Mouse (Mus musculus): ENCODE measurements around the gene Garem2. TPM values are rescaled to one million over a fixed set of nuclear protein-coding genes. Genes with fewer than 3 reads are reported as not detected.
A peak's percentile ranks its signal among the peaks of the same experiment; 100 is the strongest.

Garem2 gene
- polyA plus RNA-seq, 1 experiment, result not detected

GRCm38 (mm10) chr5:30148133-30148920 lies 43.4 kb downstream of the Garem2 start:
- TF ChIP-seq POLR2A (IDR thresholded peaks at IDR 0.05; ENCODE audit: borderline replicate concordance, control insufficient read depth, low read depth, low read length) (no peak), CTCF (IDR thresholded peaks at IDR 0.05; ENCODE audit: control insufficient read depth, insufficient read depth, low read length) (no peak)
- Histone ChIP-seq H3K4me1 (ENCODE audit: control insufficient read depth, insufficient read depth, low read length) (no peaks in the 10 kb centered on the region), H3K4me3 (replicated peaks; ENCODE audit: control insufficient read depth, low read depth, low read length) (no peak overlapping the region), H3K27ac (ENCODE audit: control insufficient read depth, insufficient read depth, low read depth, low read length, poor library complexity) (no peak overlapping the region)
- 72% methylated on average over 5 of the region's 5 CpGs for WGBS

GRCm38 (mm10) chr5:30152007-30152406 lies 47.0 kb downstream of the Garem2 start:
- Histone ChIP-seq H3K4me1 (ENCODE audit: control insufficient read depth, insufficient read depth, low read length) (no peaks in the 10 kb centered on the region), H3K4me3 (replicated peaks; ENCODE audit: control insufficient read depth, low read depth, low read length) (no peak overlapping the region), H3K27ac (ENCODE audit: control insufficient read depth, insufficient read depth, low read depth, low read length, poor library complexity) (no peak overlapping the region)
- 88% methylated on average over 4 of the region's 4 CpGs for WGBS
- TF ChIP-seq CTCF (IDR thresholded peaks at IDR 0.05; ENCODE audit: control insufficient read depth, insufficient read depth, low read length) (no peak), POLR2A (IDR thresholded peaks at IDR 0.05; ENCODE audit: borderline replicate concordance, control insufficient read depth, low read depth, low read length) (no peak)

DNA sequence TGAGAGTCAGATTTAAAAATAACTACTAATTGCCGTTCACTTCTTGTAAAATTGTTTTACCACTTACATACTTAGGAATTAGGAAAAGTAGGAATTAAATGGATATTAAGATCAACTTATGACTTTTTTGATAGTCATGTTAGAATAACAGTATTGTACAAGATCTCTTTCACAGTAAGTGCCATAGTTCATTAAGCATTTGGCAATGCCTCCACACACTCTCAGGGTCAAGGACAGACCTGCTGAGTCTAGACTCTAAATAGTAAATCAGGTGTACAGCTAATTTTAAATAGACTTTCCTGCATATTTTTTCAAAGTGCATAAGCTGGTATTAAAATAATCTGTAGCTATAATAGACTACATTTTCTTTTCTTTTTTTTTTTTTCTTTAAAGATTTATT lies 47.5 kb downstream of the Garem2 start:
- 83% methylated on average over 1 of the region's 1 CpGs for WGBS
- TF ChIP-seq POLR2A (IDR thresholded peaks at IDR 0.05; ENCODE audit: borderline replicate concordance, control insufficient read depth, low read depth, low read length), result no peak
- no peak for TF ChIP-seq CTCF (IDR thresholded peaks at IDR 0.05; ENCODE audit: control insufficient read depth, insufficient read depth, low read length)
- H3K4me1 ChIP-seq (ENCODE audit: control insufficient read depth, insufficient read depth, low read length), result no peaks in the 10 kb centered on the region
- no peak overlapping the region for H3K27ac ChIP-seq (ENCODE audit: control insufficient read depth, insufficient read depth, low read depth, low read length, poor library complexity)
- H3K4me3 ChIP-seq (replicated peaks; ENCODE audit: control insufficient read depth, low read depth, low read length), result no peak overlapping the region

GRCm38 (mm10) chr5:30153222-30153621 lies 48.3 kb downstream of the Garem2 start:
- WGBS, result 91% methylated on average over 2 of the region's 2 CpGs
- Histone ChIP-seq H3K4me1 (ENCODE audit: control insufficient read depth, insufficient read depth, low read length) (no peaks in the 10 kb centered on the region), H3K4me3 (replicated peaks; ENCODE audit: control insufficient read depth, low read depth, low read length) (no peak overlapping the region), H3K27ac (ENCODE audit: control insufficient read depth, insufficient read depth, low read depth, low read length, poor library complexity) (no peak overlapping the region)
- TF ChIP-seq POLR2A (IDR thresholded peaks at IDR 0.05; ENCODE audit: borderline replicate concordance, control insufficient read depth, low read depth, low read length) (no peak), CTCF (IDR thresholded peaks at IDR 0.05; ENCODE audit: control insufficient read depth, insufficient read depth, low read length) (no peak)

- WGBS, result 27% methylated on average over 4 of the region's 4 CpGs
- TF ChIP-seq CTCF (IDR thresholded peaks at IDR 0.05; ENCODE audit: control insufficient read depth, insufficient read depth, low read length) (no peak), POLR2A (IDR thresholded peaks at IDR 0.05; ENCODE audit: borderline replicate concordance, control insufficient read depth, low read depth, low read length) (no peak)
- H3K27ac ChIP-seq (ENCODE audit: control insufficient read depth, insufficient read depth, low read depth, low read length, poor library complexity), result no peak overlapping the region
- no peaks in the 10 kb centered on the region for H3K4me1 ChIP-seq (ENCODE audit: control insufficient read depth, insufficient read depth, low read length)
- peak overlapping the region; percentile 86 for H3K4me3 ChIP-seq (replicated peaks; ENCODE audit: control insufficient read depth, low read depth, low read length)
These were observed 49.1 kb downstream of the Garem2 start for GRCm38 (mm10) chr5:30154013-30154412.

- H3K4me1 ChIP-seq (ENCODE audit: control insufficient read depth, insufficient read depth, low read length), result no peaks in the 10 kb centered on the region
- TF ChIP-seq POLR2A (IDR thresholded peaks at IDR 0.05; ENCODE audit: borderline replicate concordance, control insufficient read depth, low read depth, low read length) (peak; percentile 91), CTCF (IDR thresholded peaks at IDR 0.05; ENCODE audit: control insufficient read depth, insufficient read depth, low read length) (no peak)
- peak within 1 kb of the TSS; percentile 86 for H3K4me3 ChIP-seq (replicated peaks; ENCODE audit: control insufficient read depth, low read depth, low read length)
- H3K27ac ChIP-seq (ENCODE audit: control insufficient read depth, insufficient read depth, low read depth, low read length, poor library complexity), result peak within 1 kb of the TSS; percentile 93
- WGBS, result under 1% methylated on average over 53 of the region's 53 CpGs
These were observed 49.8 kb downstream of the Garem2 start, which contains the start of the genes Hadha and Hadhb for GRCm38 (mm10) chr5:30154474-30155394. Gene Hadha, minus strand, starts transcription at chr5:30155162. Gene Hadhb, plus strand, starts transcription at chr5:30155248.

- H3K27ac ChIP-seq (ENCODE audit: control insufficient read depth, insufficient read depth, low read depth, low read length, poor library complexity), result peak overlapping the region; percentile 93
- H3K4me3 ChIP-seq (replicated peaks; ENCODE audit: control insufficient read depth, low read depth, low read length), result peak overlapping the region; percentile 86
- no peaks in the 10 kb centered on the region for H3K4me1 ChIP-seq (ENCODE audit: control insufficient read depth, insufficient read depth, low read length)
- under 1% methylated on average over 31 of the region's 31 CpGs for WGBS
- TF ChIP-seq CTCF (IDR thresholded peaks at IDR 0.05; ENCODE audit: control insufficient read depth, insufficient read depth, low read length) (no peak), POLR2A (IDR thresholded peaks at IDR 0.05; ENCODE audit: borderline replicate concordance, control insufficient read depth, low read depth, low read length) (no peak)
These were observed 50.4 kb downstream of the Garem2 start for GRCm38 (mm10) chr5:30155395-30155792.
